31 mouse cellular contexts compared by ENCODE assay signal in genomic region chr5:148933767-148934166, GRCm38 (mm10). TPM values are rescaled to one million over a fixed set of nuclear protein-coding genes. Genes with fewer than 3 reads are reported as not detected.
A peak's percentile ranks its signal among the peaks of the same experiment; 100 is the strongest.
DNase-seq lines count a peak whose midpoint lies in the region; ATAC-seq and TF ChIP-seq lines count a peak whose summit lies in the region.
"Had no signal": no experiment of that assay in that cellular context is flagged by ENCODE, and none has a peak within 500 bp of the region (broad histone marks: within the 10 kb centered on the region; RNA-seq: fewer than 3 reads in every experiment).

No protein-coding gene starts in this region.

- ATAC-seq in forebrain, embryonic 11.5 days (replicated peaks; ENCODE audit: low FRiP score): no peak
- no peak for ATAC-seq in liver, embryonic 12.5 days
- no peak for ATAC-seq in midbrain, postnatal 0 days (ENCODE audit: low FRiP score)
- ATAC-seq: inflammation-experienced regulatory T-cells, adult 6 months had no signal

- WGBS in forebrain, embryonic 10.5 days: 77% methylated on average over 8 of the region's 8 CpGs
- WGBS in forebrain, embryonic 11.5 days: 82% methylated on average over 8 of the region's 8 CpGs
- WGBS in liver, adult 2 months: 45% methylated on average over 8 of the region's 8 CpGs
- 70% methylated on average over 8 of the region's 8 CpGs for WGBS in liver, embryonic 12.5 days (ENCODE audit: insufficient replicate concordance)
- 76% methylated on average over 8 of the region's 8 CpGs for WGBS in midbrain, postnatal 0 days

- H3K79me2 ChIP-seq in liver, adult 2 months (ENCODE audit: control insufficient read depth, insufficient read depth, low read length): no peaks in the 10 kb centered on the region

- DNase-seq in forebrain, embryonic 10.5 days (ENCODE audit: extremely low spot score, low spot score): no peak
- no peak for DNase-seq in forebrain, embryonic 11.5 days (ENCODE audit: low spot score)
- DNase-seq in liver, adult 2 months (ENCODE audit: extremely low read depth, low read depth, low spot score): peak; percentile 66
- no peak for DNase-seq in liver
- DNase-seq in yolk sac, embryonic 10.5 days (ENCODE audit: low spot score): peak; percentile 78
- DNase-seq in kidney, postnatal 4 days: no peak
- no peak for DNase-seq in midbrain, postnatal 0 days (ENCODE audit: low spot score)
- DNase-seq: adrenal gland, postnatal 14 days; cerebellum, adult 11 months; cerebellum, adult 9-10 months; cerebellum, postnatal 36 days; gastrocnemius, postnatal 25 days; heart, adult 11 months; heart, postnatal 4 days; kidney, adult 11 months; layer of hippocampus, adult 9-11 months; lung, postnatal 4 days; midbrain, embryonic 14.5 days; right cerebral cortex, postnatal 25 days; thymus, postnatal 14 days had no signal

- H3K36me3 ChIP-seq in forebrain, embryonic 10.5 days (replicated peaks): no peaks in the 10 kb centered on the region
- no peaks in the 10 kb centered on the region for H3K36me3 ChIP-seq in forebrain, embryonic 11.5 days (ENCODE audit: control insufficient read depth, insufficient read depth, low read length)
- no peaks in the 10 kb centered on the region for H3K36me3 ChIP-seq in liver, adult 2 months (ENCODE audit: control insufficient read depth, insufficient read depth, low read length)
- H3K36me3 ChIP-seq in liver, embryonic 12.5 days: peaks cover 10% of the 10 kb centered on the region
- no peaks in the 10 kb centered on the region for H3K36me3 ChIP-seq in midbrain, postnatal 0 days (ENCODE audit: insufficient read depth, low read length)
- H3K36me3 ChIP-seq: embryonic facial prominence, embryonic 10.5 days; embryonic facial prominence, embryonic 15.5 days; heart, embryonic 12.5 days; hindbrain, embryonic 15.5 days; limb, embryonic 15.5 days; neural tube, embryonic 15.5 days; stomach, embryonic 15.5 days had no signal

- peaks cover 4% of the 10 kb centered on the region; the same call in 1 of the 2 replicates for H3K9me3 ChIP-seq in forebrain, embryonic 10.5 days
- no peaks in the 10 kb centered on the region; the same call in none of the 2 replicates for H3K9me3 ChIP-seq in forebrain, embryonic 11.5 days (ENCODE audit: control insufficient read depth, low read length)
- peaks cover 11% of the 10 kb centered on the region for H3K9me3 ChIP-seq in liver, embryonic 12.5 days (replicated peaks)
- no peaks in the 10 kb centered on the region for H3K9me3 ChIP-seq in midbrain, postnatal 0 days (ENCODE audit: low read length)
- H3K9me3 ChIP-seq: embryonic facial prominence, embryonic 10.5 days; embryonic facial prominence, embryonic 15.5 days; hindbrain, embryonic 15.5 days; limb, embryonic 15.5 days; neural tube, embryonic 15.5 days; stomach, embryonic 15.5 days had no signal

- H3K9ac ChIP-seq in forebrain, embryonic 11.5 days (ENCODE audit: low read length): no peak overlapping the region
- no peak overlapping the region for H3K9ac ChIP-seq in liver, adult 2 months (ENCODE audit: low read depth, low read length)
- H3K9ac ChIP-seq in liver, embryonic 12.5 days: peak overlapping the region; percentile 63
- H3K9ac ChIP-seq in midbrain, postnatal 0 days (replicated peaks; ENCODE audit: low read length, poor library complexity, severe bottlenecking): no peak overlapping the region
- H3K9ac ChIP-seq: embryonic facial prominence, embryonic 15.5 days; heart, embryonic 12.5 days; hindbrain, embryonic 15.5 days; limb, embryonic 15.5 days; neural tube, embryonic 15.5 days; stomach, embryonic 15.5 days had no signal

- H3K27ac ChIP-seq in forebrain, embryonic 10.5 days: peak overlapping the region; percentile 13; the same call in 1 of the 2 replicates
- no peak overlapping the region for H3K27ac ChIP-seq in forebrain, embryonic 11.5 days (ENCODE audit: low read depth, low read length)
- H3K27ac ChIP-seq in liver, adult 2 months (replicated peaks; ENCODE audit: insufficient read depth, low read depth, low read length): no peak overlapping the region
- H3K27ac ChIP-seq in liver, embryonic 12.5 days: peak overlapping the region; percentile 94
- H3K27ac ChIP-seq in midbrain, postnatal 0 days (ENCODE audit: low read depth, low read length): no peak overlapping the region
- H3K27ac ChIP-seq: embryonic facial prominence, embryonic 15.5 days; hindbrain, embryonic 15.5 days; kidney, postnatal 0 days; left cerebral cortex, adult 2 months; limb, embryonic 15.5 days; neural tube, embryonic 15.5 days; stomach, embryonic 15.5 days had no signal

- no peak for TF ChIP-seq POLR2A in liver, adult 2 months (IDR thresholded peaks at IDR 0.05; ENCODE audit: extremely low read depth, insufficient read depth, low read length)

- no peak for TF ChIP-seq CTCF in liver, adult 2 months (IDR thresholded peaks at IDR 0.05; ENCODE audit: low read depth, low read length)
- TF ChIP-seq CTCF in midbrain, postnatal 0 days (IDR thresholded peaks at IDR 0.05): no peak

- H3K27me3 ChIP-seq in forebrain, embryonic 10.5 days (ENCODE audit: poor library complexity, severe bottlenecking): no peaks in the 10 kb centered on the region
- no peaks in the 10 kb centered on the region for H3K27me3 ChIP-seq in forebrain, embryonic 11.5 days (ENCODE audit: control insufficient read depth, insufficient read depth, low read length)
- H3K27me3 ChIP-seq in liver, adult 2 months (ENCODE audit: control insufficient read depth, insufficient read depth, low read length): no peaks in the 10 kb centered on the region
- H3K27me3 ChIP-seq in liver, embryonic 12.5 days (replicated peaks): no peaks in the 10 kb centered on the region
- no peaks in the 10 kb centered on the region for H3K27me3 ChIP-seq in midbrain, postnatal 0 days (ENCODE audit: insufficient read depth, low read length)
- H3K27me3 ChIP-seq: embryonic facial prominence, embryonic 15.5 days; heart, embryonic 12.5 days; hindbrain, embryonic 15.5 days; limb, embryonic 15.5 days; neural tube, embryonic 15.5 days; stomach, embryonic 15.5 days had no signal

- H3K4me3 ChIP-seq in forebrain, embryonic 10.5 days: no peak overlapping the region
- no peak overlapping the region for H3K4me3 ChIP-seq in forebrain, embryonic 11.5 days (ENCODE audit: low read depth, low read length)
- no peak overlapping the region for H3K4me3 ChIP-seq in liver, adult 2 months (ENCODE audit: insufficient read depth, low read depth, low read length)
- H3K4me3 ChIP-seq in liver, embryonic 12.5 days: no peak overlapping the region
- H3K4me3 ChIP-seq in midbrain, postnatal 0 days (ENCODE audit: low read depth, low read length): no peak overlapping the region
- H3K4me3 ChIP-seq: embryonic facial prominence, embryonic 10.5 days; embryonic facial prominence, embryonic 15.5 days; heart, embryonic 12.5 days; hindbrain, embryonic 15.5 days; left cerebral cortex, adult 2 months; limb, embryonic 15.5 days; neural tube, embryonic 15.5 days; stomach, embryonic 15.5 days had no signal

- H3K4me2 ChIP-seq in forebrain, embryonic 11.5 days (ENCODE audit: low read depth, low read length, severe bottlenecking): no peak overlapping the region
- H3K4me2 ChIP-seq in liver, embryonic 12.5 days: peak overlapping the region; percentile 54
- no peak overlapping the region for H3K4me2 ChIP-seq in midbrain, postnatal 0 days (ENCODE audit: low read depth, low read length, poor library complexity, severe bottlenecking)
- H3K4me2 ChIP-seq: embryonic facial prominence, embryonic 15.5 days; heart, embryonic 12.5 days; hindbrain, embryonic 15.5 days; limb, embryonic 15.5 days; neural tube, embryonic 15.5 days; stomach, embryonic 15.5 days had no signal

- peaks cover 29% of the 10 kb centered on the region for H3K4me1 ChIP-seq in forebrain, embryonic 10.5 days
- H3K4me1 ChIP-seq in forebrain, embryonic 11.5 days (replicated peaks; ENCODE audit: control insufficient read depth, insufficient read depth, low read length): no peaks in the 10 kb centered on the region; the same call in 1 of the 2 replicates
- peaks cover 2% of the 10 kb centered on the region for H3K4me1 ChIP-seq in liver, adult 2 months (ENCODE audit: control insufficient read depth, insufficient read depth, low read length)
- peaks cover 74% of the 10 kb centered on the region for H3K4me1 ChIP-seq in liver, embryonic 12.5 days
- H3K4me1 ChIP-seq in midbrain, postnatal 0 days (ENCODE audit: insufficient read depth, low read length): no peaks in the 10 kb centered on the region

RNA-seq across cellular contexts. Expression of gene Katnal1, which starts 4.6 kb away (rescaled TPM):
- polyA plus RNA-seq in forebrain, embryonic 10.5 days (2016; fragmentation: Nextera tagmentation; extraction: Ambion mirVana): 19.8 and 22.9 TPM in 2 replicates
- 34.0 and 37.0 TPM in 2 replicates for polyA plus RNA-seq in forebrain, embryonic 11.5 days (2014; fragmentation: Nextera tagmentation; extraction: Ambion mirVana)
- 3.9 and 4.2 TPM in 2 replicates for total RNA-seq in liver, adult 2 months (2014; rRNA removed)
- polyA plus RNA-seq in liver, adult 2 months (2012; rRNA removed): 1.5 and 2.0 TPM in 2 replicates
- 18.3 and 18.9 TPM in 2 replicates for polyA plus RNA-seq in liver, embryonic 12.5 days (2016; fragmentation: Nextera tagmentation; extraction: Ambion mirVana)
- total RNA-seq in midbrain, postnatal 0 days (2014; rRNA removed): 38.0 and 51.1 TPM in 2 replicates
- polyA plus RNA-seq in midbrain, postnatal 0 days (2015; fragmentation: Nextera tagmentation; extraction: Ambion mirVana): 23.6 and 31.4 TPM in 2 replicates

Comparison
In these comparisons a context has a peak if more than half of its experiments do, and no peak if none do; other contexts are left out.
1. DNase-seq: peak in liver, adult 2 months (single experiment) and yolk sac, embryonic 10.5 days (single experiment); none in forebrain, embryonic 10.5 days (single experiment), forebrain, embryonic 11.5 days (single experiment), liver (single experiment), kidney, postnatal 4 days (0 of 2) and midbrain, postnatal 0 days (single experiment).
2. H3K27ac ChIP-seq: peak in forebrain, embryonic 10.5 days (single experiment) and liver, embryonic 12.5 days (single experiment); none in forebrain, embryonic 11.5 days (single experiment), liver, adult 2 months (single experiment) and midbrain, postnatal 0 days (single experiment).